Mouse (Mus musculus) liver, embryonic 12.5 days (tissue): ENCODE data around the gene Sfrp4. TPM values are rescaled to one million over a fixed set of nuclear protein-coding genes. Genes with fewer than 3 reads are reported as not detected.
"Not testable (repeated sequence)": the region's sequence is repeated elsewhere in the genome, so short reads cannot be mapped to it uniquely, and the experiment has no call there.

Source experiments
- ATAC-seq: fragments of 200-750 bp; cut with Nextera tagmentation; 2 replicates; pipeline ENCODE4 v1.8.0; 2017; ENCODE audit warnings: moderate number of reproducible peaks, mild to moderate bottlenecking, moderate library complexity
- H3K27ac ChIP-seq: fragments of 300-500 bp; sonication (generic); 2 replicates; pipeline ENCODE4 v1.5.1; 2016; ENCODE audit warnings: mild to moderate bottlenecking
- H3K27me3 ChIP-seq: fragments of 300-500 bp; sonication (generic); replicated peaks from 2 replicates; pipeline ENCODE4 v1.6.1; 2016; ENCODE audit warnings: mild to moderate bottlenecking, moderate library complexity
- H3K36me3 ChIP-seq: fragments of 300-500 bp; sonication (generic); 2 replicates; pipeline ENCODE4 v1.6.1; 2016; ENCODE audit warnings: mild to moderate bottlenecking, moderate library complexity
- H3K4me1 ChIP-seq: fragments of 300-500 bp; sonication (generic); 2 replicates; pipeline ENCODE4 v1.6.1; 2016
- H3K4me2 ChIP-seq: fragments of 300-500 bp; sonication (generic); 2 replicates; pipeline ENCODE4 v1.6.1; 2016; ENCODE audit warnings: mild to moderate bottlenecking, moderate library complexity
- H3K4me3 ChIP-seq: fragments of 300-500 bp; sonication (generic); 2 replicates; pipeline ENCODE4 v1.5.1; 2016; ENCODE audit warnings: mild to moderate bottlenecking, moderate library complexity
- H3K9ac ChIP-seq: fragments of 300-500 bp; sonication (generic); 2 replicates; pipeline ENCODE4 v1.6.1; 2016; ENCODE audit warnings: mild to moderate bottlenecking, moderate library complexity
- H3K9me3 ChIP-seq: fragments of 300-500 bp; sonication (generic); replicated peaks from 2 replicates; pipeline ENCODE4 v1.6.1; 2016; ENCODE audit warnings: mild to moderate bottlenecking, moderate library complexity
- WGBS: fragments of 180-500 bp; shearing (Covaris S2); methylation state at CpG from one replicate; pipeline ENCODE4 v1.1.7; 2016; ENCODE audit not compliant: insufficient replicate concordance; 5-methylcytosine and 5-hydroxymethylcytosine counted together
- polyA plus RNA-seq: library from polyadenylated mRNA; unstranded; fragments of >200 nt; fragmentation: Nextera tagmentation; extraction: Ambion mirVana; gene quantifications from 2 replicates; pipeline ENCODE4 v1.2.1, GENCODE M21; 2016

Sfrp4 gene
- 0.42 and 0.51 TPM in 2 replicates for polyA plus RNA-seq

GRCm38 (mm10) chr13:19622573-19623227 is at the start of gene Sfrp4:
Sfrp4 (plus strand) TSS chr13:19623104.
- Histone ChIP-seq H3K36me3 (no peaks in the 10 kb centered on the region), H3K27me3 (peaks cover 48% of the 10 kb centered on the region), H3K27ac (no peak within 1 kb of the TSS), H3K9me3 (no peaks in the 10 kb centered on the region), H3K9ac (peak within 1 kb of the TSS; percentile 59), H3K4me3 (peak within 1 kb of the TSS; percentile 59), H3K4me1 (peaks cover 39% of the 10 kb centered on the region), H3K4me2 (peak within 1 kb of the TSS; percentile 87)
- peak; percentile 64 for ATAC-seq
- WGBS = 4% methylated on average over 25 of the region's 25 CpGs

- not testable (repeated sequence) for H3K27me3 ChIP-seq, H3K4me3 ChIP-seq, H3K4me2 ChIP-seq, H3K36me3 ChIP-seq, H3K9ac ChIP-seq, H3K9me3 ChIP-seq, H3K27ac ChIP-seq
- 59% methylated on average over 2 of the region's 2 CpGs for WGBS
- peak; percentile 65; the same call in 1 of the 2 replicates for ATAC-seq
- peaks cover 25% of the 10 kb centered on the region for H3K4me1 ChIP-seq
These were observed 48.2 kb upstream of the Sfrp4 start for GRCm38 (mm10) chr13:19574723-19575122.

GRCm38 (mm10) chr13:19575947-19576346 is 47.0 kb upstream of the Sfrp4 start:
- ATAC-seq = peak; percentile 96
- Histone ChIP-seq H3K27ac (no peak overlapping the region), H3K9ac (no peak overlapping the region), H3K4me1 (peaks cover 25% of the 10 kb centered on the region), H3K4me2 (peak overlapping the region; percentile 26), H3K36me3 (no peaks in the 10 kb centered on the region), H3K27me3 (no peaks in the 10 kb centered on the region), H3K9me3 (no peaks in the 10 kb centered on the region), H3K4me3 (no peak overlapping the region)
- 43% methylated on average over 3 of the region's 3 CpGs for WGBS

- Histone ChIP-seq H3K9ac (no peak overlapping the region), H3K4me1 (no peaks in the 10 kb centered on the region), H3K9me3 (no peaks in the 10 kb centered on the region), H3K4me2 (no peak overlapping the region), H3K4me3 (no peak overlapping the region), H3K27ac (no peak overlapping the region), H3K27me3 (no peaks in the 10 kb centered on the region), H3K36me3 (no peaks in the 10 kb centered on the region)
- WGBS = 55% methylated on average over 3 of the region's 3 CpGs
- ATAC-seq = no peak
These were observed 31.7 kb upstream of the Sfrp4 start for GRCm38 (mm10) chr13:19590996-19591759.

GRCm38 (mm10) chr13:19595141-19595540 is 27.8 kb upstream of the Sfrp4 start:
- no peaks in the 10 kb centered on the region for H3K27me3 ChIP-seq
- 59% methylated on average over 1 of the region's 1 CpGs for WGBS
- ATAC-seq = no peak
- no peaks in the 10 kb centered on the region for H3K9me3 ChIP-seq
- no peak overlapping the region for H3K27ac ChIP-seq
- H3K4me1 ChIP-seq = no peaks in the 10 kb centered on the region
- H3K4me3 ChIP-seq = no peak overlapping the region
- H3K4me2 ChIP-seq = no peak overlapping the region
- no peaks in the 10 kb centered on the region for H3K36me3 ChIP-seq
- no peak overlapping the region for H3K9ac ChIP-seq

- Histone ChIP-seq H3K27me3 (no peaks in the 10 kb centered on the region), H3K9ac (no peak overlapping the region), H3K4me1 (no peaks in the 10 kb centered on the region), H3K4me2 (no peak overlapping the region), H3K4me3 (no peak overlapping the region), H3K9me3 (no peaks in the 10 kb centered on the region), H3K36me3 (no peaks in the 10 kb centered on the region), H3K27ac (no peak overlapping the region)
- no peak for ATAC-seq
- WGBS = 80% methylated on average over 6 of the region's 6 CpGs
These were observed 23.7 kb upstream of the Sfrp4 start for GRCm38 (mm10) chr13:19599242-19599641.

- Histone ChIP-seq H3K4me3 (no peak overlapping the region), H3K27me3 (no peaks in the 10 kb centered on the region), H3K36me3 (no peaks in the 10 kb centered on the region), H3K4me2 (no peak overlapping the region), H3K9me3 (no peaks in the 10 kb centered on the region), H3K4me1 (0 out of 2 replicates have a peak, but pooled peaks cover 2% of the 10 kb centered on the region), H3K27ac (no peak overlapping the region), H3K9ac (no peak overlapping the region)
- no peak for ATAC-seq
- 65% methylated on average over 1 of the region's 1 CpGs for WGBS
These were observed 20.4 kb upstream of the Sfrp4 start for GRCm38 (mm10) chr13:19602531-19602930.

- 63% methylated on average over 1 of the region's 1 CpGs for WGBS
- no peak for ATAC-seq
- H3K4me1 ChIP-seq = 0 out of 2 replicates have a peak, but pooled peaks cover 8% of the 10 kb centered on the region
- no peaks in the 10 kb centered on the region for H3K27me3 ChIP-seq
- no peak overlapping the region for H3K4me3 ChIP-seq
- no peaks in the 10 kb centered on the region for H3K9me3 ChIP-seq
- H3K36me3 ChIP-seq = no peaks in the 10 kb centered on the region
- H3K4me2 ChIP-seq = no peak overlapping the region
- no peak overlapping the region for H3K9ac ChIP-seq
- H3K27ac ChIP-seq = no peak overlapping the region
These were observed 19.2 kb upstream of the Sfrp4 start for GRCm38 (mm10) chr13:19603719-19604118.

GRCm38 (mm10) chr13:19604916-19605315 is 18.0 kb upstream of the Sfrp4 start:
- ATAC-seq = peak; percentile 54; the same call in 1 of the 2 replicates
- Histone ChIP-seq H3K9me3 (no peaks in the 10 kb centered on the region), H3K27ac (no peak overlapping the region), H3K9ac (no peak overlapping the region), H3K4me2 (no peak overlapping the region), H3K27me3 (no peaks in the 10 kb centered on the region), H3K4me1 (0 out of 2 replicates have a peak, but pooled peaks cover 8% of the 10 kb centered on the region), H3K36me3 (no peaks in the 10 kb centered on the region), H3K4me3 (no peak overlapping the region)

GRCm38 (mm10) chr13:19608120-19608519 is 14.8 kb upstream of the Sfrp4 start:
- no peaks in the 10 kb centered on the region for H3K27me3 ChIP-seq
- H3K36me3 ChIP-seq = no peaks in the 10 kb centered on the region
- no peak overlapping the region for H3K4me2 ChIP-seq
- no peaks in the 10 kb centered on the region for H3K9me3 ChIP-seq
- H3K27ac ChIP-seq = no peak overlapping the region
- no peak overlapping the region for H3K4me3 ChIP-seq
- 0 out of 2 replicates have a peak, but pooled peaks cover 8% of the 10 kb centered on the region for H3K4me1 ChIP-seq
- no peak overlapping the region for H3K9ac ChIP-seq
- ATAC-seq = peak; percentile 64

GRCm38 (mm10) chr13:19612348-19612747 is 10.6 kb upstream of the Sfrp4 start:
- H3K4me1 ChIP-seq = 0 out of 2 replicates have a peak, but pooled peaks cover 8% of the 10 kb centered on the region
- no peak overlapping the region for H3K4me3 ChIP-seq

GRCm38 (mm10) chr13:19612963-19613362 is 9.9 kb upstream of the Sfrp4 start:
- H3K4me1 ChIP-seq = peaks cover 3% of the 10 kb centered on the region; the same call in 1 of the 2 replicates
- H3K4me2 ChIP-seq = no peak overlapping the region
- H3K9ac ChIP-seq = no peak overlapping the region
- H3K27me3 ChIP-seq = no peaks in the 10 kb centered on the region
- 77% methylated on average over 3 of the region's 3 CpGs for WGBS
- no peaks in the 10 kb centered on the region for H3K9me3 ChIP-seq
- H3K27ac ChIP-seq = no peak overlapping the region
- no peak for ATAC-seq
- H3K4me3 ChIP-seq = no peak overlapping the region
- no peaks in the 10 kb centered on the region for H3K36me3 ChIP-seq

More at GRCm38 (mm10) chr13:19612348-19612747, 10.6 kb upstream of the Sfrp4 start:
- Histone ChIP-seq H3K27me3 (no peaks in the 10 kb centered on the region), H3K36me3 (no peaks in the 10 kb centered on the region), H3K9me3 (no peaks in the 10 kb centered on the region), H3K27ac (no peak overlapping the region), H3K9ac (no peak overlapping the region), H3K4me2 (no peak overlapping the region)
- ATAC-seq = no peak
- WGBS = 75% methylated on average over 1 of the region's 1 CpGs
